Mouse (Mus musculus) lung, embryonic 14.5 days (tissue): ENCODE measurements around the gene Dynlt1f. TPM values are rescaled to one million over a fixed set of nuclear protein-coding genes. Genes with fewer than 3 reads are reported as not detected.
A peak's percentile ranks its signal among the peaks of the same experiment; 100 is the strongest.
"Not testable (repeated sequence)": the region's sequence is repeated elsewhere in the genome, so short reads cannot be mapped to it uniquely, and the experiment has no call there.

ENCODE experiments used
- ATAC-seq: fragments of 200-750 bp; cut with Nextera tagmentation; 2 replicates; pipeline ENCODE4 v1.8.0; 2017; ENCODE audit warnings: mild to moderate bottlenecking, moderate TSS enrichment, moderate library complexity; ENCODE audit not compliant: insufficient read depth
- DNase-seq: peaks from one replicate; pipeline ENCODE4 v3.0.0-alpha.2; 2015
- H3K27ac ChIP-seq: fragments of 300-500 bp; sonication (generic); 2 replicates; pipeline ENCODE4 v1.5.1; 2014; ENCODE audit warnings: low read depth, mild to moderate bottlenecking, moderate library complexity
- H3K27me3 ChIP-seq: fragments of 300-500 bp; sonication (generic); 2 replicates; pipeline ENCODE4 v1.6.1; 2014; ENCODE audit warnings: low read length, control low read depth; ENCODE audit not compliant: insufficient read depth
- H3K36me3 ChIP-seq: fragments of 300-500 bp; sonication (generic); 2 replicates; pipeline ENCODE4 v1.6.1; 2014; ENCODE audit warnings: control low read depth; ENCODE audit not compliant: insufficient read depth
- H3K4me1 ChIP-seq: fragments of 300-500 bp; sonication (generic); 2 replicates; pipeline ENCODE4 v1.6.1; 2014; ENCODE audit warnings: antibody characterized with exemption, control low read depth; ENCODE audit not compliant: insufficient read depth
- H3K4me2 ChIP-seq: fragments of 300-500 bp; sonication (generic); 2 replicates; pipeline ENCODE4 v1.6.1; 2014; ENCODE audit warnings: mild to moderate bottlenecking
- H3K4me3 ChIP-seq: fragments of 300-500 bp; sonication (generic); 2 replicates; pipeline ENCODE4 v1.5.1; 2014; ENCODE audit warnings: low read depth, low read length
- H3K9ac ChIP-seq: fragments of 300-500 bp; sonication (generic); 2 replicates; pipeline ENCODE4 v1.6.1; 2014
- H3K9me3 ChIP-seq: fragments of 300-500 bp; sonication (generic); 2 replicates; pipeline ENCODE4 v1.6.1; 2016; ENCODE audit warnings: low read depth, low read length, control low read depth
- WGBS: fragments of 180-500 bp; shearing (Covaris S2); extraction: QIAGEN DNeasy Blood & Tissue Kit; methylation state at CpG from one replicate; pipeline ENCODE4 v1.1.7; 2014; 5-methylcytosine and 5-hydroxymethylcytosine counted together
- polyA plus RNA-seq: library from polyadenylated mRNA; unstranded; fragments of >200 nt; fragmentation: Nextera tagmentation; extraction: Ambion mirVana; gene quantifications from 2 replicates; pipeline ENCODE4 v1.2.1, GENCODE M21; 2014

Gene Dynlt1f
- polyA plus RNA-seq, 1 experiment from 2014 or later, result 324 TPM

DNA sequence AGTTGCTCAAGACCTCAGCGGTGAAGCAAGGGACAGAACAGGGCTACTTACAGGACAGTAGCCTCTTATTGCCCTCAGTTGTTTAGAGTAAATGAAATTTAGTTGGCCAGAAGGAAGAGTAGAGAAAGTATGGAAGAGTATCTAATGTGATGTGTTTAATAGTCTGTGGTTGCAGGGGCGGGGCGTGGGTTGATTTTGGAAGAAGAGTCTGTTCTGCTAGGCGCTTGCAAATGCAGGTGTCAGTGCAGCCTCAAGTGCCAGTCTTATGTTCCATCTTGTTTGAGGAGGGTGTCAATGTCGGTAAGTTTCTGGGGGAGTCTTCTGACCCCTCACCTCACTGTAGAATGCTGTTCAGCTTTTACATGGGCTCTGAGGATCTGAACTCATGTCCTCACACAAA is 9.7 kb upstream of the Dynlt1f start:
- WGBS, result 79% methylated on average over 4 of the region's 5 CpGs

DNA sequence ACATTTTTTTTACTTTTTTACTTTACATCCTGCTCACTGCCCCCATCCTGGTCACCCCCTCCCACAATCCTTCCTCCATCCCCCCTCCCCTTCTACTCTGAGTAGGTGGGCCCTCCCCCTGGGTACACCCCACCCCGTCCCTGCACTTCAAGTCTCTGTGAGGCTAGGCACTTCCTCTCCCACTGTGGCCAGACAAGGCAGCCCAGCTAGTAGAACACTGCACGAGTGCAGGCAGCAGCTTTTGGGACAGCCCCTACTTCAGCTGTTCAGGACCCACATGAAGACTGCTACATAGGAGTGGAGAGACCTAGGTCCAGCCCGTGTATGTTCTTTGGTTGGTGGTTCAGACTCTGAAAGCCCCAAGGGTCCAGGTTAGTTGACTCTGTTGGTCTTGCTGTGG is 7.1 kb upstream of the Dynlt1f start:
- not testable (repeated sequence) for H3K27ac ChIP-seq, H3K27me3 ChIP-seq, H3K9ac ChIP-seq, H3K9me3 ChIP-seq, DNase-seq, ATAC-seq, H3K36me3 ChIP-seq, H3K4me2 ChIP-seq, H3K4me3 ChIP-seq, H3K4me1 ChIP-seq
- 52% methylated on average over 3 of the region's 3 CpGs for WGBS

More for the DNA sequence above, 9.7 kb upstream of the Dynlt1f start:
- not testable (repeated sequence) for H3K36me3 ChIP-seq, H3K4me2 ChIP-seq, H3K9me3 ChIP-seq, DNase-seq, H3K4me3 ChIP-seq, H3K27ac ChIP-seq, H3K27me3 ChIP-seq, ATAC-seq, H3K9ac ChIP-seq, H3K4me1 ChIP-seq

DNA sequence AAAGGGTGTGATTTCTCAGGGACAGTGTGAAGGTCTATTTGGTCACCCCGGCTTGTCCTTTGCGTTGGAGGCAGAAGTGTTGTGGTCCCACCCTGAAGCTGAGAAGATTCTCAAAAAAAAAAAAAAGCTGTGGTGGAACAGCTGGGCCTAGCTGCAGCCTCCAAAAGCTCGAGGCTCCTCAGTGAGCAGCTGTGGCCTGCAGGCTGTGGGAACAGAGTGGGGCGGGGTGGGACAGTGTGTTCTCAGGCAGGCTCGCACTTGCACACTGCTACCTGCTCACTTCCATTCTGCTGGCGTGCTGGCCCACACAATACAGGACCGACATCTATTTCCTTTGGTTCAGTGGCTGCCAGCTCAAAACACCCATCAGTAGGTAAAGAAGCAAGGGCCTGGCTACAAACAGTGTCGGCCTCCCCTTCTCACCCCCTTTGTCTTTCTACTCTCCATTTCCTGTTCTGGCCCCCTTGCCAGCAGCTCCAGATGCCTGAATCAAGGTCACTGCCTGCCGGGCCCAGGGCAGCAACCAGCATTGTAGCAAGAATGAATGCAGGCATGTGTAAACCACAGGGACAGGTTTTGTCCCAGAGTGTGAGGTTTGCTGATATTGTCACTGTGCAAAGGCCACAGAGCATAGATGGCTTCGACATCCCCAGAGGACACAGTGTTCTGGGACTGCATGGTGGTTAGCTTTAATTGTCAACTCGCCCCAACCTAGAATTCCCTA is 5.6 kb upstream of the Dynlt1f start:
- H3K9me3 ChIP-seq, H3K9ac ChIP-seq, H3K4me1 ChIP-seq, H3K27me3 ChIP-seq, H3K36me3 ChIP-seq, H3K4me2 ChIP-seq, H3K4me3 ChIP-seq: not testable (repeated sequence)
- ATAC-seq (peak; percentile 60), DNase-seq (peak; percentile 44)
- WGBS, result 11% methylated on average over 7 of the region's 11 CpGs
- H3K27ac ChIP-seq, result 0 out of 2 replicates have a peak overlapping the region, but pooled peaks have one; percentile 8

DNA sequence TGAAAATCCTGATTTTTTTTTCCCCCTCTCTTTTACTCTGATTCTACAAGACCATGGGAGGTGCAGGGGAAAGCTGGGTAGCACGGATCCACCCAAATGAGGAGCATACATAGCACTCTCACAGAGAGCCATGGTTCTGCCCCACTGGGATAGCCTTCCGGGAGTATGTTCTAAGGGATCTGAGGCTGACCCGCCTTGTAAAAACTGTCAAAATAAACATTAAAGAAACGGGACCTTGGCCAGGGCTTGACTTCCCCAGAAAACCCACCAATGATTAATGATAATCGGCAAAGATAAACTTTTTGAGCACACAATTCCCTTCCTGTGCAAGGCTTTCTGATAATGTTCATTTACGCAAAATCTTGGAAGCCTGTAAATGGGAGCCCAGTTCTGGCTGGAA is 4.9 kb upstream of the Dynlt1f start:
- DNase-seq, result peak; percentile 40
- not testable (repeated sequence) for H3K9ac ChIP-seq, ATAC-seq

GRCm38 (mm10) chr17:6658801-6659200 is 3.1 kb upstream of the Dynlt1f start, which contains the start of gene Sytl3:
Gene Sytl3, plus strand, starts transcription at chr17:6659093.
- not testable (repeated sequence) for H3K4me3 ChIP-seq, H3K9me3 ChIP-seq, H3K36me3 ChIP-seq, H3K27me3 ChIP-seq, H3K4me1 ChIP-seq, DNase-seq, H3K9ac ChIP-seq, H3K4me2 ChIP-seq, ATAC-seq, H3K27ac ChIP-seq
- WGBS, result 54% methylated on average over 4 of the region's 7 CpGs

More for the DNA sequence above, 4.9 kb upstream of the Dynlt1f start:
- not testable (repeated sequence) for H3K4me2 ChIP-seq, H3K9me3 ChIP-seq, H3K36me3 ChIP-seq, H3K27me3 ChIP-seq, H3K4me1 ChIP-seq, H3K4me3 ChIP-seq
- 0 out of 2 replicates have a peak overlapping the region, but pooled peaks have one; percentile 8 for H3K27ac ChIP-seq
- WGBS, result 14% methylated on average over 6 of the region's 6 CpGs

DNA sequence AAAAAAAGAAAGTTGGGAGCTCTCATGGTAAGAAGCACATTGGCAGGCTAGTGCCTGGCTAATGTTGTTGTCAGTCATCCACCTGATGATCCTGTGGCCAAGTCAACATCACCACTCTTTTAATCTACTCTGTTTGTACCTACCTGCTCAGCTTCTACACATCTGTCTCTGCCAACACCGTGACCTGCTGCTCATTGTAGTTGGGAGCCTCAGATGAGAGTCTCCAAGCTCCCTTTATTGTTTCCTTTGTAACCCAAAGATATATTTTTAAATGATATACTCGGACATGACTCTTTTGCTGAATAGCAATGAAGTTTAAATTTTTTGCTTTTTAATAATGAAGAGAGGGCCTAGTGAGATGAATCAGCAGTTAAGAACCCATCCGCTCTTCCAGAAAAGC is 771 bp upstream of the Dynlt1f start:
- not testable (repeated sequence) for H3K9ac ChIP-seq, H3K4me1 ChIP-seq, H3K36me3 ChIP-seq, H3K27me3 ChIP-seq, H3K27ac ChIP-seq, H3K9me3 ChIP-seq, H3K4me3 ChIP-seq, H3K4me2 ChIP-seq, DNase-seq, ATAC-seq
- 83% methylated on average over 1 of the region's 3 CpGs for WGBS

DNA sequence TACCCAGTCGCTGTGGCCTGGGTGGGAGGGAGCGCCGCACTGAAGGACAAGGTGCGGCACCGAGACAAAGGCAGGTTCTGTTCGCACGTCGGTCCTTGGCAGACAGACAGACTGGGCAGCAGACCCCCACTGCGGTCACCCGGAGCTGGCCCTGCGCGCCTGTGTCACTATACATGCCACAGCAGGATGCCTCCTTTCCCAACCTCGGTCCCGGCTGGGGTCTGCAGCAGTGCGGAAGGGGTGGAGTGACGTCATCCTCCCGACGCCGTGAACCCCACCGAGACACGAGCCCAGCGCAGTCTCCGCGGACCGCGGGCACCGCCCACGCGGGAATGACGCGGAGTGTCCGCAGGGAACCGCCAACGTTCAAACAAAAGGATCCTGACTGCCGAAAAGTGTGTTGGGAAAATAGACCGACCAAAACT is 601 bp downstream of the Dynlt1f start:
- Histone ChIP-seq H3K9ac (peak overlapping the region; percentile 60), H3K27ac (peak overlapping the region; percentile 81), H3K4me2 (peak overlapping the region; percentile 56), H3K4me3 (peak overlapping the region; percentile 47)
- not testable (repeated sequence) for H3K36me3 ChIP-seq, H3K9me3 ChIP-seq, H3K27me3 ChIP-seq, H3K4me1 ChIP-seq
- DNase-seq (peak; percentile 94), ATAC-seq (peak; percentile 85)
- under 1% methylated on average over 31 of the region's 36 CpGs for WGBS

DNA sequence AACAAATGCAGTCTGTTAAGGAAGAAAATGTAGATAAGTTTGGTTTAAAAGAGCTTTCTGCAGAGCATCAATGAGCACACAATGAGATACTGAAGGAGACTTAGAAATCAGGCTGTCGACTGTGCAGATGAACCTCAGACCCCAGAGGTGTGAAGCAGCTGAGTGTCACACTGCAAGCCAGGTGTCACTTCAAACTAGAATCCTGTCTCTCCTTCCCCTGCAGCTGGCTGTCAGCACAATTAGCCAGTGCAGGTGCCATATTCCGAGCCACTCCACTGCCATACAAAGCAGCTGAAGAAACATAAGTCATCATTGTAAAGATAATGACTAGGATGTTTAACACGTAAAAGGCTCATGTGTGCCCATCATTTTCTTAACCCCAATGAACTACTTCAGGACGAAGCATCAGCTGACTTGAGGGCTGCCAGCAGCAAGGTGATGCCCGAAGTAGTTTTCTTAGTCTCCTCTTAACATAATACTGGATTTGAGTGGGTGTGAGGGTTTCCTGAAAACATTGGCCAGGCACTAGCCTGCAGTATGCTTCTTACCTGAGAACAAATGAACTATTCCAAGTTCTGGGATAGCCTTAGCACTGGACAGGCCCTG is 2.3 kb downstream of the Dynlt1f start:
- H3K27me3 ChIP-seq, H3K27ac ChIP-seq, H3K9me3 ChIP-seq, H3K4me3 ChIP-seq, ATAC-seq, H3K4me1 ChIP-seq, H3K4me2 ChIP-seq, H3K36me3 ChIP-seq, H3K9ac ChIP-seq, DNase-seq: not testable (repeated sequence)
- 64% methylated on average over 4 of the region's 5 CpGs for WGBS

GRCm38 (mm10) chr17:6650904-6651565 is 4.7 kb downstream of the Dynlt1f start:
- H3K9ac ChIP-seq, H3K27ac ChIP-seq, H3K4me3 ChIP-seq, ATAC-seq, H3K9me3 ChIP-seq, DNase-seq, H3K4me1 ChIP-seq, H3K36me3 ChIP-seq, H3K4me2 ChIP-seq, H3K27me3 ChIP-seq: not testable (repeated sequence)
- WGBS, result 88% methylated on average over 5 of the region's 7 CpGs

DNA sequence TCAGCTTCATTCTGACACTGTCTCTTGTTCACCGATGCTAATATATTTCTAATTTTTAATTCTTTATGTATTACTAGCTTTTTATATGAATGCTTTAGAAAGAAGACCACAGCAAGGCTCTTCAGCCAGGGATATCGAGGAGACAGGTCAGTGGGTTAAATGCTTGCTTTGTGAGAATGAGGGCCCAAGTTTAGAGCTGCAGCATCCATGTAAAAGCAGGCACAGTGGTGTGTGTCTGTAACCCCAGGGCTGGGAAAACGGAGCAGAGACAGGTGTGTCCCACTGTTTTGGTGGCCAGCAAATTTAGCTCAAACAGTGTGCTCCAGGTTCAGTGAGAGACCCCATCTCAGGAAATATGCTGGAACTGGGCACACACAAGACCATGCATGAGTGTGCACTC is 8.2 kb downstream of the Dynlt1f start:
- 84% methylated on average over 3 of the region's 3 CpGs for WGBS
- not testable (repeated sequence) for H3K4me2 ChIP-seq, ATAC-seq, H3K9ac ChIP-seq, H3K27ac ChIP-seq, H3K4me1 ChIP-seq, H3K4me3 ChIP-seq, H3K36me3 ChIP-seq, DNase-seq, H3K9me3 ChIP-seq, H3K27me3 ChIP-seq
